Mouse (Mus musculus): Measurements from ENCODE around the gene Gpbar1. TPM values are rescaled to one million over a fixed set of nuclear protein-coding genes. Genes with fewer than 3 reads are reported as not detected.

Gpbar1 gene
- polyA plus RNA-seq (2017; shearing (Covaris generic)), result 1.1 TPM

DNA sequence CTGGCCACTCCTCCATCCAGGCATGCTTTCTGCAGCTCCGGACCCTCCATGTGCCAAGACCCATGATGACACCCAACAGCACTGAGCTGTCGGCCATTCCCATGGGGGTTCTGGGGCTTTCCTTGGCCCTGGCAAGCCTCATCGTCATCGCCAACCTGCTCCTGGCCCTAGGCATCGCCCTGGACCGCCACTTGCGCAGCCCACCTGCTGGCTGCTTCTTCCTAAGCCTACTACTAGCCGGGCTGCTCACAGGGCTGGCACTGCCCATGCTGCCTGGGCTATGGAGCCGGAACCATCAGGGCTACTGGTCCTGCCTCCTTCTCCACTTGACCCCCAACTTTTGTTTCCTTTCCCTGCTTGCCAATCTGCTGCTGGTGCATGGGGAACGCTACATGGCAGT lies at the start of gene Gpbar1:
Gene Gpbar1, plus strand, starts transcription at position 13 of the 400 bp plus-strand sequence.

DNA sequence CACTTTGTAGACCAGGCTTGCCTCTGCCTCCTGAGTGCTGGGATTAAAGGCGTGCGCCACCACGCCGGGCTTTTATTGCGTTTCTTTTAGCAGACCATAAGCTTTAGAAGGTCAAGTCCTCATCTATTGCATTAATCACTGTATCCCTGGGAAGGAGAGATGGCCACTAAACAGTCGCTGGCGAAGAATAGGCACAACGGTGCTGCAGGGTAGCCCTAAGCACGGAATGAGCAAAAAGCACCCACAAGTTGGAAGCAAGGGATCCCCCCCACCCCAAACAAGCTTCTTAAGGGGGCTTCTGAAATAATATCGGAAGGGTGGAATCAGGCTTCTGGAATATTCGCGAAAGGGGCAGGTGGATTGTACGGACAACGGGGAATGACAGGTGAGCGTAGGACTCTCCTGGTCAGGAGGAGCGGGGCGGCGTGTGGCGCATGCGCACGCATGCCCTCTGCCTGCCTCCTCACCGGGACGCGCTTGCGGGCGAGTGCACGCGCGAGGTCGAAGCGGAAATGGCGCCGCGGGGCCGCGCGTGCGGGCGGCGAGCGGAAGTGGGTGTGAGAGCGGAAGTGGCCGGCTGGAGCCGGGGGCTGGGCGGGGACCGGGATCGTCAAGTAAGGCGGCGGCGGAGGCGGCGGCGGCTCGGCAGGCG lies 42.3 kb upstream of the Gpbar1 start, which contains the start of gene Arpc2:
Gene Arpc2, plus strand, starts transcription at position 147 of the 652 bp plus-strand sequence.

DNA sequence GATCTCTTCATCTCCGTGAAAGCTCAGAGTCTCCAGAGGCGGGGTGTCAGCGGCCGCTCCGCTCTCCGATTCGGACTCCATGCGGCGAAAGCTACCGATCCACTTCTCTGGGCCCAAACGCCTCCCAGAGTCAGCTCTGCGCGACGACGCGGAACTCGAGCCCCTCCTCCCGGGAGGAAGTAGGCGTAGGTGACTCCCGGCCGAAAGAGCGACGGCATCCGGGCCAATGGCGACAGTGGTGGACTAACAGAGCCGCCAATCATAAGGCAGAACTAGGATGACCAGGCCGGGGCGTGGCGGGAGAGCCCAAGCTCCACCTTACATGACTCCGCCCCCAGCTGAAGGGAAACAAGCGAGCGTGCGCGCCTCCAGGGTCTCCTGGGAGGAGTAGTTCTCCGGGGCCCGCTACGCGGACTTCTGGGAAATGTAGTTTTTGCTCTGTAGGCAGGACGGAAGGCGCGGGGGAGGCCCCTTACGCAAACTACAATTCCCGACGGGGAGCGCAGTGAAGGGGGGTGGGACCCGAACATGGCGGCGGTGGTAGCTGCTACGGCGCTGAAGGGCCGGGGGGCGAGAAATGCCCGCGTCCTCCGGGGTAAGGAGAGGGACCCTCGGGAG lies 6.3 kb downstream of the Gpbar1 start, which contains the start of the genes Aamp and Pnkd:
Gene Aamp, minus strand, starts transcription at position 196 of the 618 bp plus-strand sequence.
Gene Pnkd, plus strand, starts transcription at position 388 of the 618 bp plus-strand sequence.

DNA sequence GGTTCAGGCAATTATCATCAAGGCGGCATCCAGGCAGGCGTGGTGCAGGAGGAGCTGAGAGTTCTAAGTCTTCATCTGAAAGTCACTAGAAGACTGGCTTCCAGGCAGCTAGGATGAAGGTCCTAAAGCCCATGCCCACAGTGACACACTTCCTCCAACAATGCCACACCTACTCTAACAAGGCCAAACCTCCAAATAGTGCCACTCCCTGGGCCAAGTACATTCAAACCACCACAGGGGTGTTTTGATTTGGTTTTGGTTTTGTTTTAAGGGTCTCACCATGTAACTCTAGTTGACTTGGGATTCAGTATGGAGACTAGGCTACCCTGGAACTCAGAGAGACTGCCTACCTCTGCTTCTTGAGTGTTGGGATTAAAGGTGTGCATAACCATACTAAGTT lies 27.2 kb downstream of the Gpbar1 start, which contains the start of gene Tmbim1:
Gene Tmbim1, minus strand, starts transcription at position 101 of the 400 bp plus-strand sequence.

Other genes starting within 250 kb of the Gpbar1 start
- 1.7 TPM for gene Tns1, start 154.1 kb upstream of the Gpbar1 start, polyA plus RNA-seq (2017; shearing (Covaris generic))
- gene Rufy4, start 153.0 kb upstream of the Gpbar1 start, polyA plus RNA-seq (2017; shearing (Covaris generic)), result not detected
- gene Cxcr2, start 124.6 kb upstream of the Gpbar1 start, polyA plus RNA-seq (2017; shearing (Covaris generic)), result not detected
- not detected for gene Cxcr1, start 83.9 kb upstream of the Gpbar1 start, polyA plus RNA-seq (2017; shearing (Covaris generic))
- gene Arpc2, start 42.5 kb upstream of the Gpbar1 start, polyA plus RNA-seq (2017; shearing (Covaris generic)), result 943 TPM
- 251 TPM for gene Aamp, start 6.2 kb downstream of the Gpbar1 start, polyA plus RNA-seq (2017; shearing (Covaris generic))
- 34.5 TPM for gene Pnkd, start 6.4 kb downstream of the Gpbar1 start, polyA plus RNA-seq (2017; shearing (Covaris generic))
- 3.3 TPM for gene Tmbim1, start 27.1 kb downstream of the Gpbar1 start, polyA plus RNA-seq (2017; shearing (Covaris generic))
- not detected for gene Catip, start 83.6 kb downstream of the Gpbar1 start, polyA plus RNA-seq (2017; shearing (Covaris generic))
- gene Slc11a1, start 96.6 kb downstream of the Gpbar1 start, polyA plus RNA-seq (2017; shearing (Covaris generic)), result not detected
- 4.7 TPM for gene Ctdsp1, start 113.0 kb downstream of the Gpbar1 start, polyA plus RNA-seq (2017; shearing (Covaris generic))
- 0.11 TPM for gene Vil1, start 130.8 kb downstream of the Gpbar1 start, polyA plus RNA-seq (2017; shearing (Covaris generic))
- gene Cnot9, start 227.5 kb downstream of the Gpbar1 start, polyA plus RNA-seq (2017; shearing (Covaris generic)), result 21.4 TPM

All from effector memory CD4-positive, alpha-beta T cell, adult 5 months (primary cell).